Mouse (Mus musculus): ENCODE results near the gene Gm21319.
"Not testable (repeated sequence)": the region's sequence is repeated elsewhere in the genome, so short reads cannot be mapped to it uniquely, and the experiment has no call there.

Gm21319 gene

GRCm38 (mm10) chr12:87775655-87776054 lies at the start of gene Gm21319:
Gm21319 (minus strand) TSS chr12:87775755.
- not testable (repeated sequence) for DNase-seq

DNA sequence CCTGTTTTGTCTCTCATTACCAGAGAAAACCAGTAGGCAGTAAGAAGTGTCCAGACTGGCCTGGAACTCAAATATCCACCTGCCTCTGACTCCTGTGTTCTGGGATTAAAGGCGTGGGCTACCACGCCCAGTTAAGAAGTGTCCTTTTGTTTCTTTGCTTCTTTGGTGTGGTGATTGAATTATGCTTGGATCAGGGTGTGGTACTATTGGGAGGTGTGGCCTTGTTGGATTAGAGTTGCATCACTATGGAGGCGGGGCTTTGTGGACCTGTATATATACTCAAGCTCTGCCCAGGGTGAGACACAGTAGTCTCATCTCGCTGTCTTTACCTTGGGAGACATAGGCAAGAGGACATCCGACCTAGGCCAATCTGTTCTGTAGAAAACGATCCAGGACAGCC lies 40.7 kb upstream of the Gm21319 start, which contains the start of gene BB287469:
TSS of gene BB287469 (plus strand) at position 301 of the 400 bp plus-strand sequence.
- not testable (repeated sequence) for DNase-seq

GRCm38 (mm10) chr12:87797971-87798370 lies 22.4 kb upstream of the Gm21319 start:
- DNase-seq = not testable (repeated sequence)

- not testable (repeated sequence) for DNase-seq
Measured at GRCm38 (mm10) chr12:87795212-87795611, 19.7 kb upstream of the Gm21319 start, which contains the start of gene Gm21936. Gm21936 (plus strand) TSS chr12:87795512.
